Mouse (Mus musculus) liver (tissue): ENCODE data around the gene Nuak2.
A peak's percentile ranks its signal among the peaks of the same experiment; 100 is the strongest.

Experiments used
- DNase-seq: peaks from one replicate; pipeline ENCODE4 v3.0.0-alpha.2; 2020; ENCODE audit warnings: mixed read lengths

The Nuak2 gene

GRCm38 (mm10) chr1:132381929-132382328 is 66.0 kb downstream of the Nuak2 start:
- peak; percentile 91 for DNase-seq
